Mouse (Mus musculus): ENCODE data around the gene Cend1. TPM values are rescaled to one million over a fixed set of nuclear protein-coding genes. Genes with fewer than 3 reads are reported as not detected.
A peak's percentile ranks its signal among the peaks of the same experiment; 100 is the strongest.

The Cend1 gene
- polyA plus RNA-seq, 1 experiment from 2014 or later, result 4.0 TPM

GRCm38 (mm10) chr7:141472763-141473162, 43.5 kb upstream of the Cend1 start:
- no peak overlapping the region for H3K9ac ChIP-seq (ENCODE audit: low read depth, low read length)
- H3K27me3 ChIP-seq (replicated peaks; ENCODE audit: control insufficient read depth, insufficient read depth, low read length), result no peaks in the 10 kb centered on the region
- H3K4me3 ChIP-seq (ENCODE audit: low read length), result no peak overlapping the region
- no peak overlapping the region for H3K4me2 ChIP-seq (ENCODE audit: low read depth, low read length)
- WGBS, result 87% methylated on average over 6 of the region's 6 CpGs
- H3K4me1 ChIP-seq (ENCODE audit: control insufficient read depth, insufficient read depth, low read length), result peaks cover 48% of the 10 kb centered on the region
- peaks cover 7% of the 10 kb centered on the region; the same call in 1 of the 2 replicates for H3K36me3 ChIP-seq (ENCODE audit: control insufficient read depth, insufficient read depth, low read length)
- no peak overlapping the region for H3K27ac ChIP-seq (ENCODE audit: low read length)
- H3K9me3 ChIP-seq (ENCODE audit: control insufficient read depth, low read length), result no peaks in the 10 kb centered on the region
- ATAC-seq, result no peak

GRCm38 (mm10) chr7:141472226-141472625, 42.9 kb upstream of the Cend1 start:
- Histone ChIP-seq H3K27ac (ENCODE audit: low read length) (no peak overlapping the region), H3K4me3 (ENCODE audit: low read length) (no peak overlapping the region), H3K36me3 (ENCODE audit: control insufficient read depth, insufficient read depth, low read length) (peaks cover 7% of the 10 kb centered on the region; the same call in 1 of the 2 replicates), H3K4me2 (ENCODE audit: low read depth, low read length) (no peak overlapping the region), H3K9ac (ENCODE audit: low read depth, low read length) (no peak overlapping the region), H3K27me3 (replicated peaks; ENCODE audit: control insufficient read depth, insufficient read depth, low read length) (no peaks in the 10 kb centered on the region), H3K4me1 (ENCODE audit: control insufficient read depth, insufficient read depth, low read length) (peaks cover 43% of the 10 kb centered on the region), H3K9me3 (ENCODE audit: control insufficient read depth, low read length) (no peaks in the 10 kb centered on the region)
- WGBS, result 71% methylated on average over 6 of the region's 6 CpGs
- no peak for ATAC-seq

GRCm38 (mm10) chr7:141471236-141471635, 41.9 kb upstream of the Cend1 start:
- Histone ChIP-seq H3K9ac (ENCODE audit: low read depth, low read length) (no peak overlapping the region), H3K27ac (ENCODE audit: low read length) (0 out of 2 replicates have a peak overlapping the region, but pooled peaks have one; percentile 15), H3K27me3 (replicated peaks; ENCODE audit: control insufficient read depth, insufficient read depth, low read length) (no peaks in the 10 kb centered on the region), H3K4me3 (ENCODE audit: low read length) (no peak overlapping the region), H3K9me3 (ENCODE audit: control insufficient read depth, low read length) (no peaks in the 10 kb centered on the region), H3K4me2 (ENCODE audit: low read depth, low read length) (no peak overlapping the region), H3K4me1 (ENCODE audit: control insufficient read depth, insufficient read depth, low read length) (peaks cover 40% of the 10 kb centered on the region), H3K36me3 (ENCODE audit: control insufficient read depth, insufficient read depth, low read length) (peaks cover 7% of the 10 kb centered on the region; the same call in 1 of the 2 replicates)
- no peak for ATAC-seq
- WGBS, result 89% methylated on average over 1 of the region's 1 CpGs

GRCm38 (mm10) chr7:141470637-141470944, 41.3 kb upstream of the Cend1 start:
- WGBS, result 87% methylated on average over 10 of the region's 10 CpGs
- Histone ChIP-seq H3K4me1 (ENCODE audit: control insufficient read depth, insufficient read depth, low read length) (peaks cover 34% of the 10 kb centered on the region), H3K27me3 (replicated peaks; ENCODE audit: control insufficient read depth, insufficient read depth, low read length) (no peaks in the 10 kb centered on the region), H3K36me3 (ENCODE audit: control insufficient read depth, insufficient read depth, low read length) (peaks cover 7% of the 10 kb centered on the region; the same call in 1 of the 2 replicates), H3K4me3 (ENCODE audit: low read length) (no peak overlapping the region), H3K27ac (ENCODE audit: low read length) (no peak overlapping the region), H3K4me2 (ENCODE audit: low read depth, low read length) (no peak overlapping the region), H3K9me3 (ENCODE audit: control insufficient read depth, low read length) (no peaks in the 10 kb centered on the region), H3K9ac (ENCODE audit: low read depth, low read length) (no peak overlapping the region)
- ATAC-seq, result no peak

- ATAC-seq, result no peak
- Histone ChIP-seq H3K4me3 (ENCODE audit: low read length) (no peak overlapping the region), H3K9me3 (ENCODE audit: control insufficient read depth, low read length) (no peaks in the 10 kb centered on the region), H3K27me3 (replicated peaks; ENCODE audit: control insufficient read depth, insufficient read depth, low read length) (0 out of 2 replicates have a peak, but pooled peaks cover 4% of the 10 kb centered on the region), H3K27ac (ENCODE audit: low read length) (no peak overlapping the region), H3K9ac (ENCODE audit: low read depth, low read length) (no peak overlapping the region), H3K4me1 (ENCODE audit: control insufficient read depth, insufficient read depth, low read length) (peaks cover 33% of the 10 kb centered on the region), H3K4me2 (ENCODE audit: low read depth, low read length) (no peak overlapping the region), H3K36me3 (ENCODE audit: control insufficient read depth, insufficient read depth, low read length) (peaks cover 7% of the 10 kb centered on the region; the same call in 1 of the 2 replicates)
- WGBS, result 90% methylated on average over 18 of the region's 18 CpGs
Measured at GRCm38 (mm10) chr7:141469901-141470636, 40.8 kb upstream of the Cend1 start.

GRCm38 (mm10) chr7:141469352-141469751, 40.1 kb upstream of the Cend1 start:
- ATAC-seq, result no peak
- H3K27ac ChIP-seq (ENCODE audit: low read length), result peak overlapping the region; percentile 78
- H3K9ac ChIP-seq (ENCODE audit: low read depth, low read length), result peak overlapping the region; percentile 92
- H3K9me3 ChIP-seq (ENCODE audit: control insufficient read depth, low read length), result no peaks in the 10 kb centered on the region
- H3K4me3 ChIP-seq (ENCODE audit: low read length), result peak overlapping the region; percentile 85
- peak overlapping the region; percentile 82 for H3K4me2 ChIP-seq (ENCODE audit: low read depth, low read length)
- WGBS, result 86% methylated on average over 6 of the region's 6 CpGs
- H3K4me1 ChIP-seq (ENCODE audit: control insufficient read depth, insufficient read depth, low read length), result peaks cover 33% of the 10 kb centered on the region
- H3K36me3 ChIP-seq (ENCODE audit: control insufficient read depth, insufficient read depth, low read length), result peaks cover 7% of the 10 kb centered on the region; the same call in 1 of the 2 replicates
- peaks cover 7% of the 10 kb centered on the region; the same call in 1 of the 2 replicates for H3K27me3 ChIP-seq (replicated peaks; ENCODE audit: control insufficient read depth, insufficient read depth, low read length)

- peaks cover 26% of the 10 kb centered on the region for H3K4me1 ChIP-seq (ENCODE audit: control insufficient read depth, insufficient read depth, low read length)
Measured at GRCm38 (mm10) chr7:141468522-141469211, 39.4 kb upstream of the Cend1 start.

GRCm38 (mm10) chr7:141468164-141468521, 38.9 kb upstream of the Cend1 start:
- 13% methylated on average over 5 of the region's 5 CpGs for WGBS
- Histone ChIP-seq H3K9ac (ENCODE audit: low read depth, low read length) (peak overlapping the region; percentile 92), H3K27me3 (replicated peaks; ENCODE audit: control insufficient read depth, insufficient read depth, low read length) (peaks cover 17% of the 10 kb centered on the region), H3K27ac (ENCODE audit: low read length) (peak overlapping the region; percentile 78), H3K36me3 (ENCODE audit: control insufficient read depth, insufficient read depth, low read length) (peaks cover 7% of the 10 kb centered on the region; the same call in 1 of the 2 replicates), H3K4me3 (ENCODE audit: low read length) (peak overlapping the region; percentile 85), H3K4me2 (ENCODE audit: low read depth, low read length) (peak overlapping the region; percentile 82), H3K4me1 (ENCODE audit: control insufficient read depth, insufficient read depth, low read length) (peaks cover 22% of the 10 kb centered on the region), H3K9me3 (ENCODE audit: control insufficient read depth, low read length) (no peaks in the 10 kb centered on the region)
- ATAC-seq, result peak; percentile 12; the same call in 1 of the 2 replicates

More at GRCm38 (mm10) chr7:141468522-141469211, 39.4 kb upstream of the Cend1 start:
- 6% methylated on average over 8 of the region's 8 CpGs for WGBS
- peak overlapping the region; percentile 92 for H3K9ac ChIP-seq (ENCODE audit: low read depth, low read length)
- peak overlapping the region; percentile 82 for H3K4me2 ChIP-seq (ENCODE audit: low read depth, low read length)
- ATAC-seq, result peak; percentile 82
- H3K27ac ChIP-seq (ENCODE audit: low read length), result peak overlapping the region; percentile 78
- H3K36me3 ChIP-seq (ENCODE audit: control insufficient read depth, insufficient read depth, low read length), result peaks cover 7% of the 10 kb centered on the region; the same call in 1 of the 2 replicates
- no peaks in the 10 kb centered on the region for H3K9me3 ChIP-seq (ENCODE audit: control insufficient read depth, low read length)
- peaks cover 14% of the 10 kb centered on the region for H3K27me3 ChIP-seq (replicated peaks; ENCODE audit: control insufficient read depth, insufficient read depth, low read length)
- H3K4me3 ChIP-seq (ENCODE audit: low read length), result peak overlapping the region; percentile 85

- Histone ChIP-seq H3K4me1 (ENCODE audit: control insufficient read depth, insufficient read depth, low read length) (peaks cover 23% of the 10 kb centered on the region), H3K27me3 (replicated peaks; ENCODE audit: control insufficient read depth, insufficient read depth, low read length) (peaks cover 20% of the 10 kb centered on the region), H3K4me3 (ENCODE audit: low read length) (peak within 1 kb of the TSS; percentile 85), H3K36me3 (ENCODE audit: control insufficient read depth, insufficient read depth, low read length) (peaks cover 7% of the 10 kb centered on the region; the same call in 1 of the 2 replicates), H3K9me3 (ENCODE audit: control insufficient read depth, low read length) (no peaks in the 10 kb centered on the region), H3K9ac (ENCODE audit: low read depth, low read length) (peak within 1 kb of the TSS; percentile 92), H3K27ac (ENCODE audit: low read length) (peak within 1 kb of the TSS; percentile 78), H3K4me2 (ENCODE audit: low read depth, low read length) (peak within 1 kb of the TSS; percentile 82)
- peak; percentile 81 for ATAC-seq
- WGBS, result under 1% methylated on average over 50 of the region's 52 CpGs
Measured at GRCm38 (mm10) chr7:141467230-141468030, 38.1 kb upstream of the Cend1 start, which contains the start of gene Cd151. TSS of gene Cd151 (plus strand) at chr7:141467392.
